Mouse (Mus musculus): ENCODE data around the gene Pepd.
A peak's percentile ranks its signal among the peaks of the same experiment; 100 is the strongest.

The Pepd gene

GRCm38 (mm10) chr7:35026838-35027291 lies 114.7 kb downstream of the Pepd start:
- DNase-seq (ENCODE audit: low read depth, low spot score), result peak; percentile 13

GRCm38 (mm10) chr7:35027801-35028420 lies 115.7 kb downstream of the Pepd start:
- no peak for DNase-seq (ENCODE audit: low read depth, low spot score)

GRCm38 (mm10) chr7:35028559-35028958 lies 116.4 kb downstream of the Pepd start:
- DNase-seq (ENCODE audit: low read depth, low spot score), result no peak

GRCm38 (mm10) chr7:35029228-35029627 lies 117.0 kb downstream of the Pepd start:
- DNase-seq (ENCODE audit: low read depth, low spot score), result no peak

GRCm38 (mm10) chr7:35029648-35030047 lies 117.5 kb downstream of the Pepd start:
- DNase-seq (ENCODE audit: low read depth, low spot score), result no peak

- no peak for DNase-seq (ENCODE audit: low read depth, low spot score)
Measured at GRCm38 (mm10) chr7:35030567-35030966, 118.4 kb downstream of the Pepd start.

GRCm38 (mm10) chr7:35035141-35035553 lies 123.0 kb downstream of the Pepd start:
- no peak for DNase-seq (ENCODE audit: low read depth, low spot score)

GRCm38 (mm10) chr7:35035565-35035964 lies 123.4 kb downstream of the Pepd start:
- DNase-seq (ENCODE audit: low read depth, low spot score), result no peak

GRCm38 (mm10) chr7:35036266-35036731 lies 124.1 kb downstream of the Pepd start:
- DNase-seq (ENCODE audit: low read depth, low spot score), result no peak

GRCm38 (mm10) chr7:35037408-35037807 lies 125.2 kb downstream of the Pepd start:
- DNase-seq (ENCODE audit: low read depth, low spot score), result no peak

GRCm38 (mm10) chr7:35040176-35040972 lies 128.2 kb downstream of the Pepd start:
- no peak for DNase-seq (ENCODE audit: low read depth, low spot score)

- DNase-seq (ENCODE audit: low read depth, low spot score), result no peak
Measured at GRCm38 (mm10) chr7:35041286-35042208, 129.4 kb downstream of the Pepd start.

- no peak for DNase-seq (ENCODE audit: low read depth, low spot score)
Measured at GRCm38 (mm10) chr7:35042209-35042554, 130.0 kb downstream of the Pepd start.

- peak; percentile 56 for DNase-seq (ENCODE audit: low read depth, low spot score)
Measured at GRCm38 (mm10) chr7:35042759-35043217, 130.6 kb downstream of the Pepd start.

GRCm38 (mm10) chr7:35043266-35043817 lies 131.2 kb downstream of the Pepd start:
- DNase-seq (ENCODE audit: low read depth, low spot score), result no peak

GRCm38 (mm10) chr7:35044719-35045118 lies 132.5 kb downstream of the Pepd start:
- no peak for DNase-seq (ENCODE audit: low read depth, low spot score)

- no peak for DNase-seq (ENCODE audit: low read depth, low spot score)
Measured at GRCm38 (mm10) chr7:35046091-35046490, 133.9 kb downstream of the Pepd start.

- DNase-seq (ENCODE audit: low read depth, low spot score), result no peak
Measured at GRCm38 (mm10) chr7:35050540-35050939, 138.4 kb downstream of the Pepd start.

- no peak for DNase-seq (ENCODE audit: low read depth, low spot score)
Measured at GRCm38 (mm10) chr7:35053161-35053560, 141.0 kb downstream of the Pepd start.

- DNase-seq (ENCODE audit: low read depth, low spot score), result no peak
Measured at GRCm38 (mm10) chr7:35054286-35054685, 142.1 kb downstream of the Pepd start.

- no peak for DNase-seq (ENCODE audit: low read depth, low spot score)
Measured at GRCm38 (mm10) chr7:35054977-35055618, 142.9 kb downstream of the Pepd start.

Measured in forelimb bud, embryonic 11.5 days (tissue).